Mouse (Mus musculus): ENCODE measurements at regions not wholly inside any gene's neighbourhood (a gene's known extent, or its start where the extent isn't known, plus 50 kb on each side); places are given as distances from the start of the nearest gene placed in this dataset.

GRCm38 (mm10) chr10:17008683-17009082 is 714.3 kb upstream of the Cited2 start:
- no peak for ATAC-seq

- ATAC-seq: no peak
Observed at GRCm38 (mm10) chr10:17010047-17010446, 713.0 kb upstream of the Cited2 start.

- ATAC-seq: no peak
Observed at GRCm38 (mm10) chr10:17011876-17012275, 711.1 kb upstream of the Cited2 start.

- no peak for ATAC-seq
Observed at GRCm38 (mm10) chr10:17012541-17012975, 710.5 kb upstream of the Cited2 start.

- no peak for ATAC-seq
Observed at GRCm38 (mm10) chr10:17014826-17015225, 708.2 kb upstream of the Cited2 start.

GRCm38 (mm10) chr10:17016854-17017253 is 706.2 kb upstream of the Cited2 start:
- no peak for ATAC-seq

- no peak for ATAC-seq
Observed at GRCm38 (mm10) chr10:17022216-17023158, 700.5 kb upstream of the Cited2 start.

GRCm38 (mm10) chr10:17023571-17024293 is 699.3 kb upstream of the Cited2 start:
- ATAC-seq: no peak

- no peak for ATAC-seq
Observed at GRCm38 (mm10) chr10:17024294-17024665, 698.7 kb upstream of the Cited2 start.

GRCm38 (mm10) chr10:17034892-17035775 is 687.9 kb upstream of the Cited2 start:
- no peak for ATAC-seq

- ATAC-seq: no peak
Observed at GRCm38 (mm10) chr10:17038259-17039043, 684.6 kb upstream of the Cited2 start.

- no peak for ATAC-seq
Observed at GRCm38 (mm10) chr10:17042090-17042489, 680.9 kb upstream of the Cited2 start.

- ATAC-seq: no peak
Observed at GRCm38 (mm10) chr10:17042973-17043372, 680.0 kb upstream of the Cited2 start.

- no peak for ATAC-seq
Observed at GRCm38 (mm10) chr10:17046765-17047164, 676.3 kb upstream of the Cited2 start.

- no peak for ATAC-seq
Observed at GRCm38 (mm10) chr10:17072906-17073305, 650.1 kb upstream of the Cited2 start.

- no peak for ATAC-seq
Observed at GRCm38 (mm10) chr10:17074013-17074401, 649.0 kb upstream of the Cited2 start.

GRCm38 (mm10) chr10:17074402-17075027 is 648.5 kb upstream of the Cited2 start:
- ATAC-seq: no peak

GRCm38 (mm10) chr10:17075147-17075546 is 647.9 kb upstream of the Cited2 start:
- ATAC-seq: no peak

GRCm38 (mm10) chr10:17075576-17075975 is 647.4 kb upstream of the Cited2 start:
- ATAC-seq: no peak

- no peak for ATAC-seq
Observed at GRCm38 (mm10) chr10:17076186-17076585, 646.8 kb upstream of the Cited2 start.

- ATAC-seq: no peak
Observed at GRCm38 (mm10) chr10:17077580-17077979, 645.4 kb upstream of the Cited2 start.

All from activated CD4-positive, CD25-positive, alpha-beta regulatory T cell, adult 4 months (primary cell).